Mouse (Mus musculus) MEL (cell line): Measurements from ENCODE around the gene Tcea2. TPM values are rescaled to one million over a fixed set of nuclear protein-coding genes. Genes with fewer than 3 reads are reported as not detected.

ENCODE experiments used
- DNase-seq: peaks from one replicate; pipeline ENCODE4 v3.0.0; 2011; ENCODE audit warnings: low read depth, low spot score
- H3K27ac ChIP-seq: 2 replicates; pipeline ENCODE4 v1.5.1; 2012; ENCODE audit warnings: low read depth, mild to moderate bottlenecking, control low read depth, low read length, moderate library complexity; ENCODE audit not compliant: control insufficient read depth
- H3K27me3 ChIP-seq, 2 experiments: fragments of 150-350 bp in 1 of 2; sonication (generic) in 1 of 2; 2 replicates each; pipeline ENCODE4 v1.6.1; 2012; ENCODE audit warnings: low read length in 2 of 2, mild to moderate bottlenecking in 2 of 2, improper control_type of control experiment in 1 of 2, moderate library complexity in 1 of 2; ENCODE audit not compliant: insufficient read depth in 2 of 2, control insufficient read depth in 1 of 2
- H3K36me3 ChIP-seq, 2 experiments: 2 replicates each; pipeline ENCODE4 v1.6.1; 2012 to 2014; ENCODE audit warnings: low read length in 2 of 2, improper control_type of control experiment in 1 of 2, inconsistent platforms in 1 of 2, mild to moderate bottlenecking in 1 of 2; ENCODE audit not compliant: insufficient read depth in 2 of 2, control insufficient read depth in 1 of 2
- H3K4me1 ChIP-seq, 2 experiments: fragments of 150-350 bp in 1 of 2; sonication (generic) in 1 of 2; 2 replicates each; pipeline ENCODE4 v1.6.1; 2012; ENCODE audit warnings: low read length in 2 of 2, improper control_type of control experiment in 1 of 2, mild to moderate bottlenecking in 1 of 2; ENCODE audit not compliant: insufficient read depth in 2 of 2, control insufficient read depth in 1 of 2
- H3K4me3 ChIP-seq, 2 experiments: fragments of 150-350 bp in 1 of 2; sonication (generic) in 1 of 2; 2 replicates each; pipeline ENCODE4 v1.5.1; 2012; ENCODE audit warnings: low read depth in 2 of 2, low read length in 2 of 2, mild to moderate bottlenecking in 2 of 2, moderate library complexity in 2 of 2, control low read depth in 1 of 2, improper control_type of control experiment in 1 of 2; ENCODE audit not compliant: control insufficient read depth in 1 of 2, insufficient read depth in 1 of 2
- H3K79me2 ChIP-seq: 2 replicates; pipeline ENCODE4 v1.6.1; 2012; ENCODE audit warnings: mild to moderate bottlenecking, low read length, moderate library complexity; ENCODE audit not compliant: control insufficient read depth, poor library complexity, insufficient read depth
- H3K9ac ChIP-seq: 2 replicates; pipeline ENCODE4 v1.6.1; 2012; ENCODE audit warnings: low read depth, mild to moderate bottlenecking, control low read depth, low read length, moderate library complexity; ENCODE audit not compliant: control insufficient read depth, poor library complexity, severe bottlenecking
- H3K9me3 ChIP-seq: fragments of 150-350 bp; sonication (generic); replicated peaks from 2 replicates; pipeline ENCODE4 v1.6.1; 2012; ENCODE audit warnings: mild to moderate bottlenecking, low read length, improper control_type of control experiment, moderate library complexity; ENCODE audit not compliant: insufficient read depth
- CHD2 ChIP-seq: IDR thresholded peaks from 2 replicates; pipeline ENCODE4 v1.6.1; 2011; ENCODE audit warnings: low read length, improper control_type of control experiment
- ELF1 ChIP-seq: IDR thresholded peaks from 2 replicates; pipeline ENCODE4 v1.6.1; 2014; ENCODE audit warnings: low read depth, mild to moderate bottlenecking, inconsistent platforms, low read length, improper control_type of control experiment, moderate library complexity
- EP300 ChIP-seq, 2 experiments: IDR thresholded peaks; 2 replicates each; pipeline ENCODE4 v1.6.1; 2011; ENCODE audit warnings: improper control_type of control experiment in 2 of 2, low read length in 2 of 2, low read depth in 1 of 2, mild to moderate bottlenecking in 1 of 2
- ETS1 ChIP-seq: IDR thresholded peaks from 2 replicates; pipeline ENCODE4 v1.6.1; 2012; ENCODE audit warnings: low read depth, mild to moderate bottlenecking, inconsistent platforms, low read length, improper control_type of control experiment, moderate library complexity
- GATA1 ChIP-seq: IDR thresholded peaks from 2 replicates; pipeline ENCODE4 v1.6.1; 2011; ENCODE audit warnings: low read depth, low read length, improper control_type of control experiment
- HCFC1 ChIP-seq: IDR thresholded peaks from 2 replicates; pipeline ENCODE4 v1.6.1; 2012; ENCODE audit warnings: low read depth, mild to moderate bottlenecking, inconsistent platforms, low read length, improper control_type of control experiment, moderate library complexity
- JUND ChIP-seq: IDR thresholded peaks from 2 replicates; pipeline ENCODE4 v1.6.1; 2011; ENCODE audit warnings: low read depth, mild to moderate bottlenecking, improper control_type of control experiment, low read length
- MAFK ChIP-seq: IDR thresholded peaks from 2 replicates; pipeline ENCODE4 v1.6.1; 2011; ENCODE audit warnings: low read depth, mild to moderate bottlenecking, low read length, improper control_type of control experiment, borderline replicate concordance
- MAZ ChIP-seq: IDR thresholded peaks from 2 replicates; pipeline ENCODE4 v1.6.1; 2012; ENCODE audit warnings: low read depth, mild to moderate bottlenecking, inconsistent platforms, low read length, improper control_type of control experiment
- MXI1 ChIP-seq: IDR thresholded peaks from 2 replicates; pipeline ENCODE4 v1.6.1; 2011; ENCODE audit warnings: mild to moderate bottlenecking, low read depth, low read length, improper control_type of control experiment
- MYB ChIP-seq: IDR thresholded peaks from 2 replicates; pipeline ENCODE4 v1.6.1; 2011; ENCODE audit warnings: mild to moderate bottlenecking, low read depth, low read length, improper control_type of control experiment
- MYC ChIP-seq: IDR thresholded peaks from 2 replicates; pipeline ENCODE4 v1.6.1; 2011; ENCODE audit warnings: low read depth, mild to moderate bottlenecking, low read length, improper control_type of control experiment, moderate library complexity
- NELFE ChIP-seq: IDR thresholded peaks from 2 replicates; pipeline ENCODE4 v1.6.1; 2011; ENCODE audit warnings: low read depth, low read length, improper control_type of control experiment
- NRF1 ChIP-seq: IDR thresholded peaks from 2 replicates; pipeline ENCODE4 v1.6.1; 2014; ENCODE audit warnings: low read depth, mild to moderate bottlenecking, inconsistent platforms, low read length, improper control_type of control experiment, moderate library complexity; ENCODE audit not compliant: poor library complexity, insufficient read depth, severe bottlenecking
- POLR2A ChIP-seq, 2 experiments: IDR thresholded peaks; 2 replicates each; pipeline ENCODE4 v1.6.1; 2011 to 2012; ENCODE audit warnings: low read length in 2 of 2, mild to moderate bottlenecking in 2 of 2, control low read depth in 1 of 2, improper control_type of control experiment in 1 of 2, low read depth in 1 of 2, moderate library complexity in 1 of 2; ENCODE audit not compliant: control insufficient read depth in 1 of 2, insufficient read depth in 1 of 2, poor library complexity in 1 of 2
- POLR2AphosphoS2 ChIP-seq: IDR thresholded peaks from 2 replicates; pipeline ENCODE4 v1.6.1; 2011; ENCODE audit warnings: low read length, improper control_type of control experiment
- RAD21 ChIP-seq: IDR thresholded peaks from 2 replicates; pipeline ENCODE4 v1.6.1; 2011; ENCODE audit warnings: mild to moderate bottlenecking, low read depth, low read length, improper control_type of control experiment
- RCOR1 ChIP-seq: IDR thresholded peaks from 2 replicates; pipeline ENCODE4 v1.6.1; 2012; ENCODE audit warnings: low read depth, mild to moderate bottlenecking, inconsistent platforms, low read length, improper control_type of control experiment
- SIN3A ChIP-seq: IDR thresholded peaks from 2 replicates; pipeline ENCODE4 v1.6.1; 2012; ENCODE audit warnings: low read length, improper control_type of control experiment, inconsistent platforms
- SMC3 ChIP-seq: IDR thresholded peaks from 2 replicates; pipeline ENCODE4 v1.6.1; 2011; ENCODE audit warnings: low read depth, low read length, improper control_type of control experiment
- TBP ChIP-seq: IDR thresholded peaks from 2 replicates; pipeline ENCODE4 v1.8.0; 2011; ENCODE audit warnings: low read depth, low read length, improper control_type of control experiment
- TCF12 ChIP-seq: IDR thresholded peaks from 2 replicates; pipeline ENCODE4 v1.6.1; 2014; ENCODE audit warnings: low read depth, mild to moderate bottlenecking, inconsistent platforms, low read length, improper control_type of control experiment, moderate library complexity
- USF1 ChIP-seq: IDR thresholded peaks from 2 replicates; pipeline ENCODE4 v1.6.1; 2014; ENCODE audit warnings: low read depth, mild to moderate bottlenecking, inconsistent platforms, low read length, improper control_type of control experiment, moderate library complexity
- USF2 ChIP-seq, 2 experiments: IDR thresholded peaks; 2 replicates each; pipeline ENCODE4 v1.6.1; 2011 to 2012; ENCODE audit warnings: improper control_type of control experiment in 2 of 2, low read length in 2 of 2, borderline replicate concordance in 1 of 2, inconsistent platforms in 1 of 2, low read depth in 1 of 2, mild to moderate bottlenecking in 1 of 2; ENCODE audit not compliant: insufficient read depth in 1 of 2
- polyA plus RNA-seq, 2 experiments: library from polyadenylated mRNA; stranded (reverse) in 1 of 2; unstranded in 1 of 2; fragments of >175 nt in 1 of 2; fragments of >200 nt in 1 of 2; gene quantifications; 2 replicates each; pipeline versions ENCODE4 v1.2.1 to v1.2.4; 2012; ENCODE audit warnings: low replicate concordance in 2 of 2, low read depth in 1 of 2; ENCODE audit not compliant: insufficient read length in 2 of 2, insufficient read depth in 1 of 2, missing spikeins in 1 of 2
- total RNA-seq: library from RNA; depleted of rRNA; stranded (reverse); fragments of 300-350 nt; gene quantifications from 2 replicates; pipeline ENCODE4 v1.2.3, GENCODE M21; 2012

Gene Tcea2
- total and polyA plus RNA-seq, 3 experiments = 6.7 to 17.0 TPM; not detected in 1

DNA sequence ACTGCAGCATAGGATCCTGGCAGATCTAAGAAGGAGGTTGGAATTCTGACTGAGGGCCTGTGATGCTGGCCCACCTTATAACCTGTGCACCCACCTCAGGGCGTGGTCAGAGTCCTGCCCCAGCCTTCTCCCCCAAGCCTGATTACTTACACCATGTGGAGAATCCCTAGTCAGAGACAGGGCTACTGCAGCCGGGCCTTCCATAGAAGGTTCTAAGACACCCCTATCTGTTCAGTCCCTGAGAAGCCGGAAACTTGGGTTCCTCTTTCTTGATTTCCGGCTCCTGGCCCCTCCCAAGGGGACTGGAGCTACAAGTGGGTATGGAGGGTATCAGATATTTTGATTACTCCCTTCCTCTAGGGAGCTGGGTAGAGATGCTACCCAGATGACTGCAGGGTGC lies 11.5 kb downstream of the Tcea2 start:
- peak; percentile 58 to 62; a peak in 3 of 4 replicates for TF ChIP-seq EP300 (IDR thresholded peaks at IDR 0.05; ENCODE audit: low read depth in 1 of 2, low read length in 2 of 2)
- peak; percentile 60 for TF ChIP-seq HCFC1
- TF ChIP-seq NELFE = peak; percentile 59
- no peak for TF ChIP-seq MYB
- TF ChIP-seq SIN3A = peak; percentile 68
- TF ChIP-seq ELF1 = peak; percentile 80
- TF ChIP-seq MAZ = peak; percentile 91
- 0 out of 2 replicates have a peak, but pooled peaks have one; percentile 60 for TF ChIP-seq MYC
- TF ChIP-seq ETS1 = peak; percentile 56; the same call in 1 of the 2 replicates
- TF ChIP-seq TBP = peak; percentile 66
- no peak for TF ChIP-seq MAFK
- no peak for TF ChIP-seq USF2 (IDR thresholded peaks at IDR 0.05; ENCODE audit: borderline replicate concordance in 1 of 2, insufficient read depth in 1 of 2, low read depth in 1 of 2, low read length in 2 of 2)
- peak; percentile 60 for TF ChIP-seq MXI1
- TF ChIP-seq TCF12 = peak; percentile 55; the same call in 1 of the 2 replicates
- no peak for TF ChIP-seq USF1
- no peak for TF ChIP-seq NRF1
- TF ChIP-seq RAD21 = no peak
- TF ChIP-seq GATA1 = no peak; the same call in 1 of the 2 replicates
- TF ChIP-seq POLR2A (IDR thresholded peaks at IDR 0.05; ENCODE audit: control insufficient read depth in 1 of 2, insufficient read depth in 1 of 2, low read depth in 1 of 2, low read length in 2 of 2, poor library complexity in 1 of 2) = peak; percentile 37 to 80; a peak in 3 of 4 replicates
- no peak for TF ChIP-seq CHD2
- TF ChIP-seq JUND = 0 out of 2 replicates have a peak, but pooled peaks have one; percentile 20
- TF ChIP-seq SMC3 = no peak
- peak; percentile 49; the same call in 1 of the 2 replicates for TF ChIP-seq POLR2AphosphoS2
- peak; percentile 74 for TF ChIP-seq RCOR1
- peaks cover 0 to 26% of the 10 kb centered on the region in 2 experiments; a peak in 2 of 4 replicates for H3K36me3 ChIP-seq

More for the DNA sequence above, 11.5 kb downstream of the Tcea2 start:
- Histone ChIP-seq H3K4me3 (peak overlapping the region; percentile 45 to 56), H3K27ac (peak overlapping the region; percentile 83), H3K27me3 (no peaks in the 10 kb centered on the region), H3K9me3 (no peaks in the 10 kb centered on the region), H3K9ac (peak overlapping the region; percentile 71), H3K79me2 (peaks cover 26% of the 10 kb centered on the region), H3K4me1 (peaks cover 0 to 29% of the 10 kb centered on the region in 2 experiments; a peak in 3 of 4 replicates)
- peak; percentile 89 for DNase-seq
